Mouse (Mus musculus): ENCODE data around the gene Gdf9.

The Gdf9 gene

GRCm38 (mm10) chr11:53429182-53429581 is 1.6 kb upstream of the Gdf9 start:
- H3K27me3 ChIP-seq (ENCODE audit: control insufficient read depth, insufficient read depth, low read length, poor library complexity, severe bottlenecking), result no peaks in the 10 kb centered on the region
- DNase-seq (ENCODE audit: low read depth, low spot score), result peak; percentile 30

DNA sequence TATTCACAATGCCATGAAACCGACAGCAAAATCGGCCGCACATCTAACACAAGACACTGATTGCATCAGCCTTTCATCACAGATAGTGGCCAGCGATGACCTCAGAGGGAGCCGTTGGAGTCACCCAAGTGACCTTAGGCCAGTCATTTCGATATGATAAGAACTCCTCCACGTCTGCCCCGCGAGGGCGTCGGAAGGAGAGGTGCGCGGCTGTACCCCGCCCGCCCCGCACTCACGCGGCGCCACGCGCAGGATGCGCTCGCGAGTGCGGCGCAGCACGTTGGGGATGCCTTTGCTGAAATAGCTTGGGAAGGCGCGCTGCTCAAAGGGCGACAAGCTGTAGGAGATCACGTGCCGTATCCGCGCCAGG is 538 bp upstream of the Gdf9 start:
- Histone ChIP-seq H3K36me3 (ENCODE audit: control insufficient read depth, insufficient read depth, low read length, poor library complexity, severe bottlenecking) (no peaks in the 10 kb centered on the region), H3K27me3 (ENCODE audit: control insufficient read depth, insufficient read depth, low read length, poor library complexity, severe bottlenecking) (no peaks in the 10 kb centered on the region)
- DNase-seq (ENCODE audit: low read depth, low spot score), result no peak

More at GRCm38 (mm10) chr11:53429182-53429581, 1.6 kb upstream of the Gdf9 start:
- no peaks in the 10 kb centered on the region for H3K36me3 ChIP-seq (ENCODE audit: control insufficient read depth, insufficient read depth, low read length, poor library complexity, severe bottlenecking)

GRCm38 (mm10) chr11:53431347-53432056 is 679 bp downstream of the Gdf9 start:
- H3K36me3 ChIP-seq (ENCODE audit: control insufficient read depth, insufficient read depth, low read length, poor library complexity, severe bottlenecking), result no peaks in the 10 kb centered on the region
- H3K27me3 ChIP-seq (ENCODE audit: control insufficient read depth, insufficient read depth, low read length, poor library complexity, severe bottlenecking), result no peaks in the 10 kb centered on the region
- DNase-seq (ENCODE audit: low read depth, low spot score), result no peak

- Histone ChIP-seq H3K36me3 (ENCODE audit: control insufficient read depth, insufficient read depth, low read length, poor library complexity, severe bottlenecking) (no peaks in the 10 kb centered on the region), H3K27me3 (ENCODE audit: control insufficient read depth, insufficient read depth, low read length, poor library complexity, severe bottlenecking) (no peaks in the 10 kb centered on the region)
- no peak for DNase-seq (ENCODE audit: low read depth, low spot score)
These were observed 2.2 kb downstream of the Gdf9 start for GRCm38 (mm10) chr11:53433057-53433456.

GRCm38 (mm10) chr11:53435504-53435903 is 4.7 kb downstream of the Gdf9 start:
- Histone ChIP-seq H3K27me3 (ENCODE audit: control insufficient read depth, insufficient read depth, low read length, poor library complexity, severe bottlenecking) (no peaks in the 10 kb centered on the region), H3K36me3 (ENCODE audit: control insufficient read depth, insufficient read depth, low read length, poor library complexity, severe bottlenecking) (no peaks in the 10 kb centered on the region)
- no peak for DNase-seq (ENCODE audit: low read depth, low spot score)

DNA sequence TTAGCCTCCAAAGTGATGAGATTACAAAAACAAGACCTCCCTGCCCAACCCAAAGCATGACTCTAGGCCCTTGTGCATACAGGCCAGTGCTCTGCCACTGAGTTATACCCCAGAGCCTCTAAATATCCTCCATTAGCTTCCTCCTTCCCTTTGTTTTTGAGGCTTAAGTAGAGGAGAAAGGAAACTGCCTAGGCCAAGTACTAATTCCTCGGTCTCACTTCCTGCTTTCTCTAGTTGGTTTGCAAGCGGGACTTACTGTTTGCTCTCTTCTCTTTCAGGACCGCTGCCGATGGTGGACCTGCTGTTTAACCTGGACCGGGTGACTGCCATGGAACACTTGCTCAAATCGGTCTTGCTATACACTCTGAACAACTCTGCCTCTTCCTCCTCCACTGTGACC is 5.5 kb downstream of the Gdf9 start:
- no peaks in the 10 kb centered on the region for H3K36me3 ChIP-seq (ENCODE audit: control insufficient read depth, insufficient read depth, low read length, poor library complexity, severe bottlenecking)
- DNase-seq (ENCODE audit: low read depth, low spot score), result no peak
- no peaks in the 10 kb centered on the region for H3K27me3 ChIP-seq (ENCODE audit: control insufficient read depth, insufficient read depth, low read length, poor library complexity, severe bottlenecking)

DNA sequence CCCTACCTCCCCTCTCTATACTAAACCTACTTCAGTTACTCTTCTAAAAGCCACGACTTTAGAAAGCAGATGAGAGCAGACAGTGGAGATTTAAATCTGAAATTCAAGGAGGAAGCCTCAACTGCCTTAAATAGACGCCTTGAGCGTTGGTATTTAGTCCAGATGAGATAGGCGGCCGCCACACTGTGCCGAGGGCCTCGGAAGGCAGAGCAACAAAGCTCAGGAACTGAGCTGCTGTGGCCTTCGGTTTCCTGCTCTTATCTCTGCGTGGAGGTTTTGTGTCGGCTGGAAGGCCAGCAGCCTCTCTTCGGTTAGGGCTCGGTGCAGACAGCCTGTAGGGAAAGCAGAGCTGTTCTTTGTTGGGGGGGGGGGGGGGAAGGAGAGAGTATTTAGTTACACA is 11.1 kb downstream of the Gdf9 start:
- H3K27me3 ChIP-seq (ENCODE audit: control insufficient read depth, insufficient read depth, low read length, poor library complexity, severe bottlenecking), result no peaks in the 10 kb centered on the region
- no peak for DNase-seq (ENCODE audit: low read depth, low spot score)

DNA sequence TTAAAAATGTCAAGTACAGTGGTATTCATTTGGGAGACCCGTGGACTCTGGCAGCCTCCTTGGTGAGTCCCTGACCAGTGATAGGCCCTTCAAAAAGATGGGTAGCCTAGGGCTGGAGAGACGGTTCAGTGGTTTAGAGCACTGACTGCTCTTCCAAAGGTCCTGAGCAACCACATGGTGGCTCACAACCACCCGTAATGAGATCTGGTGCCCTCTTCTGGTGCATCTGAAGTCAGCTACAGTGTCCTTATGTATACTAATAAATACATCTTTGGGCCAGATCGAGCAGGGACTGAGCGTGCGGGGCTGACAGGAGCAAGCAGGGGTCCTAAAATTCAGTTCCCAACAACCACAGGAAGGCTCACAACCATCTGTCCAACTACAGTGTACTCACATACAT is 13.0 kb downstream of the Gdf9 start:
- Histone ChIP-seq H3K27me3 (ENCODE audit: control insufficient read depth, insufficient read depth, low read length, poor library complexity, severe bottlenecking) (no peaks in the 10 kb centered on the region), H3K36me3 (ENCODE audit: control insufficient read depth, insufficient read depth, low read length, poor library complexity, severe bottlenecking) (no peaks in the 10 kb centered on the region)
- DNase-seq (ENCODE audit: low read depth, low spot score), result peak; percentile 30

More for the DNA sequence above, 11.1 kb downstream of the Gdf9 start:
- no peaks in the 10 kb centered on the region for H3K36me3 ChIP-seq (ENCODE audit: control insufficient read depth, insufficient read depth, low read length, poor library complexity, severe bottlenecking)

DNA sequence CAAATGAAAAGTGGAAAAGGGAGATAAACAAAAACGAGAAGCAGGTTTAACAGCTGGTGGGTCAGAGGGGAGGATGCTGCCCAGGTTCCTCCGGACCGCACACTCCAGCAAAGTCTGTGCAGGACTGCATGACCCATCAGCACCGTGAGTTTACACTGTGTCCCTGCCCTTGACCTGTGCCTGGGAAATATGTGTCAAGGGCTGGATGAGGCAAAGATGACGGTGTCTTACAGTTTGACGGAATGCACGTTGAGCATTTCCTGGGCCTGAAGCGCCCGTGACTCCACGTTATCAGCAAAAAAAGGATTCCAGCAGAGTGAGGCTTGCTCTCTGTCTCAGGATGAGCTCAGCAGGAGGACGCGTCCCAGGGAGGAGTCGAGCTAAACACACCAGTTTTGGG is 14.7 kb downstream of the Gdf9 start:
- no peaks in the 10 kb centered on the region for H3K27me3 ChIP-seq (ENCODE audit: control insufficient read depth, insufficient read depth, low read length, poor library complexity, severe bottlenecking)
- DNase-seq (ENCODE audit: low read depth, low spot score), result no peak
- no peaks in the 10 kb centered on the region for H3K36me3 ChIP-seq (ENCODE audit: control insufficient read depth, insufficient read depth, low read length, poor library complexity, severe bottlenecking)

DNA sequence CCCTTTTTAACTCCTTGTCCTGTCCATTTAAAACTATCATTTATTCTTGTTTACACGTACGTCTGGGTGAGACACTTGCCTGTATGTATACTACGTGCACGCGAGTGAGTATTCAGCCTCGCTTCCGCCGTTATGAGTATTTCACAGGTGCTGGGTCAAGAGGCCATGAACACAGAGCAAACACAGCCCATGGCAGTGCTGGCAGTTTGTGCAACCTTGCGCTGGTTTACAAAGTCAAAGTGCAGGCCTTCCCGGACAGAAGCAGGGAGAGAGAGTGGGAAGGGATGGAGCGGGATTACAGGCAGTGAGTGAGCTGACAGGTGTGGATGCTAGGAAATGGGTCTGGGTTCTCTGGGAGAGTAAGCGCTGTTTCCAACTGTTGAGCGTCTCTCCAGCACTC is 15.4 kb downstream of the Gdf9 start:
- DNase-seq (ENCODE audit: low read depth, low spot score), result no peak
- Histone ChIP-seq H3K36me3 (ENCODE audit: control insufficient read depth, insufficient read depth, low read length, poor library complexity, severe bottlenecking) (no peaks in the 10 kb centered on the region), H3K27me3 (ENCODE audit: control insufficient read depth, insufficient read depth, low read length, poor library complexity, severe bottlenecking) (no peaks in the 10 kb centered on the region; the same call in 1 of the 2 replicates)

- DNase-seq (ENCODE audit: low read depth, low spot score), result no peak
- Histone ChIP-seq H3K27me3 (ENCODE audit: control insufficient read depth, insufficient read depth, low read length, poor library complexity, severe bottlenecking) (no peaks in the 10 kb centered on the region; the same call in 1 of the 2 replicates), H3K36me3 (ENCODE audit: control insufficient read depth, insufficient read depth, low read length, poor library complexity, severe bottlenecking) (no peaks in the 10 kb centered on the region)
These were observed 17.2 kb downstream of the Gdf9 start for GRCm38 (mm10) chr11:53447996-53448395.

DNA sequence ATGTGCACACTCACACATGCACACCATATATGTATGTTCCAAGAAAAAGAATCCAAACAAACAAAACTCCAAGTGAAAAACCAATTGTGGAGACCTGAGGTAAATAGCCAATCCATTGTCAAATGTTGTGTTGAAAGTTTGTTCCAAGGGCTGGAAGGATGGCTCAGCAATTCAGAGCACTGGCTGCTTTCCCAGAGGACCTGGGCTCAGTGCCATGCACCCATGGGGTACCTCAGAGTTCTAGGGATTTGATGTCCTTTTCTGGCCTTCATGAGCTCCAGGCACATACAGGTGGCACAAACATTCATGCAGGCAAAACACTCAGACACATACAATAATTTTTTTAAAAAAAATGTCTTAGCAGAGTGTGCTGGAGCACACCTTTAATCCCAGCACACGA is 17.7 kb downstream of the Gdf9 start:
- Histone ChIP-seq H3K36me3 (ENCODE audit: control insufficient read depth, insufficient read depth, low read length, poor library complexity, severe bottlenecking) (no peaks in the 10 kb centered on the region), H3K27me3 (ENCODE audit: control insufficient read depth, insufficient read depth, low read length, poor library complexity, severe bottlenecking) (no peaks in the 10 kb centered on the region; the same call in 1 of the 2 replicates)
- DNase-seq (ENCODE audit: low read depth, low spot score), result no peak

DNA sequence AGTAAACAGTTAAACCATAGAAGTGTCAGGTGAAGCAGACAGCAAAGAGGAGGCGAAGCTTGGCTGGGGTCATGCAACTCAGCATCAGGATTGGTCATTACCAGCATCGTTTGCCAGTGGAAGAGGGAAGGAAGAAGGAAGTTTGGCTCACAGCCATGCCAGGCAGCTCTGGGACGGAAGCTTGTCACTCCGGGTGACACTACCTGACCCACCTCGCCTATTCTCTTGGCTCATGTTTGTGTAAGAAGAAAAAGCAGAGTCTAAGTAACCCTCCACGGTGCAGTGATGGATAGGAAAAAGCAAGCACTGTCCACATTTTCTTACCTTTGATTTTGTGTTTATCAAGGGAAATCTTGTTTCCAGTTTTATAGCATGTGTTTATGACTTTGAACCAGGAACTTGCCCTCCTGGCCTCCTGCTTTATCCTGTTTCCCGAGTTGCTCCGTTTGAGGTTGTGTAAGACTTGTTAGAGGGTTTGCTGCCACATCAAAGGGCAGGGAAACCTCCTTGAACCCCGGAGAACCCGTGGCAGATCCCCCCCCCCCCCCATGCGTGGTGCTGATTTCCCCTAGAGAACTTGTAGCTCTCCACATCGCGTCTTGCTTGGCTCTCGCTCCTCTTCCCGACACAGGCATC is 19.4 kb downstream of the Gdf9 start:
- Histone ChIP-seq H3K27me3 (ENCODE audit: control insufficient read depth, insufficient read depth, low read length, poor library complexity, severe bottlenecking) (no peaks in the 10 kb centered on the region; the same call in 1 of the 2 replicates), H3K36me3 (ENCODE audit: control insufficient read depth, insufficient read depth, low read length, poor library complexity, severe bottlenecking) (no peaks in the 10 kb centered on the region)
- no peak for DNase-seq (ENCODE audit: low read depth, low spot score)

DNA sequence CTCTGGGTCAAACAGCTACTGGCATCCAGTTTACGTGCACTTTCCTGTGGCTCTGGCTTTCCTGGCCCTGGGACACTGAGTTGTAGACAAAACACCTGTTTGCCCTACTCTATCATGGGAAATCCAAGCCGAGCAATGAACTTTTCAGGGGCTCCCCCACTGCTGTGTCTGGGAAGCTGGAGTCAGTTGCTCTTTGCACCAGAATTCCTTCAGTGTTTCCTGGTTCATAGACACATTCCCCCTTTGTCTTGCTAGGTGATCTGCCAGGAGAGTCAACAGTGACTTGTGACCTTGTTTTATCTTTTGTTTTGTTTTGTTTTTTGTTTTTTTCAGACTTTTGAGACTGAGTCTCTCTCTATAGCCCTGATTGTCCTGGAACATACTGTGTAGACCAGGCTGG is 20.5 kb downstream of the Gdf9 start:
- Histone ChIP-seq H3K36me3 (ENCODE audit: control insufficient read depth, insufficient read depth, low read length, poor library complexity, severe bottlenecking) (no peaks in the 10 kb centered on the region), H3K27me3 (ENCODE audit: control insufficient read depth, insufficient read depth, low read length, poor library complexity, severe bottlenecking) (no peaks in the 10 kb centered on the region; the same call in 1 of the 2 replicates)
- no peak for DNase-seq (ENCODE audit: low read depth, low spot score)

DNA sequence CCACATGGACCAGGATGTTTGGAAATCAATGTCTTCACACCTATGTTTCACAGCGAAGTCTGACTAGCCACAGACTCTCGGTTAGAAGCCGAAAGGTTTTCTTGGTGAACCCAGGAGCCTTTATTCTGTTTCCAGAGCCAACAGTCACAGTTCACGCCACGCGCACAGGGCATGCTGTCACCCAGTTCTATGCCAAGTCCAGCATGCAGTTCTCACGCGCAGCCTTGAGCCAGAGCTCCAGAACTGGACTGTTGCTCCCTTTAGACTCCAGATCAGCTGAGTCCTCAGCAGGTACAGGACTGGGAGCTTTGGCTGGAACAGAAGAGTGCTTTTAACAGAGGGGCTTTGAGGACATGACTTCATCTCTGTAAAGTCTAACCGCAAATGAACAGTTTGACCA is 21.6 kb downstream of the Gdf9 start:
- no peak for DNase-seq (ENCODE audit: low read depth, low spot score)
- Histone ChIP-seq H3K27me3 (ENCODE audit: control insufficient read depth, insufficient read depth, low read length, poor library complexity, severe bottlenecking) (peaks cover 1% of the 10 kb centered on the region), H3K36me3 (ENCODE audit: control insufficient read depth, insufficient read depth, low read length, poor library complexity, severe bottlenecking) (no peaks in the 10 kb centered on the region)
